In the genomic region with DNA sequence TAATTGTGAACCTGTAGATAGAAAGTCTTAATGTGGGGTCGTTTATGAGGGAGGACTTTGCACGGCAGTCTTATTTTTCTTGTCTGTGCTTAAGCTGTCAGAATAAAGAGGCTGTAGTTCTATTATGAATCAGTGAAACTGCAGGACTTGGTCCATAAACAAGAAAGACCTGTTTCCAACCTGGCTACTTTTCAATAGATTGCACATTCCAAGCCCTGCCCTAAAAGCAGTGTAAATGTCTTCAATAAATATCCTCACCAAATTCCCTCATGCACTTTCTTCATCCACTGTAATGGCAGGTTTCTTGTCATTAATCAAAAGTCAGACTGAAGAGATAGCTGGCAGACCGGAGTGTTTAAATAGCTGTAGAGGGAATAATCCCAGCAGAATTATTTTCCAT, we compare ENCODE assay signal across 27 mouse cellular contexts.
A peak's percentile ranks its signal among the peaks of the same experiment; 100 is the strongest.
DNase-seq lines count a peak whose midpoint lies in the region; ATAC-seq lines count a peak whose summit lies in the region.
"Had no signal": no experiment of that assay in that cellular context is flagged by ENCODE, and none has a peak within 500 bp of the region (broad histone marks: within the 10 kb centered on the region; RNA-seq: fewer than 3 reads in every experiment).

No protein-coding gene starts in this region.

- H3K4me3 ChIP-seq in lung, embryonic 16.5 days (ENCODE audit: low read length), result no peak overlapping the region
- H3K4me3 ChIP-seq in embryonic facial prominence, embryonic 14.5 days (ENCODE audit: low read depth, low read length), result no peak overlapping the region
- no peak overlapping the region for H3K4me3 ChIP-seq in stomach, embryonic 15.5 days (replicated peaks)
- H3K4me3 ChIP-seq in kidney, embryonic 15.5 days (replicated peaks), result no peak overlapping the region
- H3K4me3 ChIP-seq: gastrocnemius, adult 2 months; heart, adult 2 months; heart, embryonic 12.5 days; hindbrain, embryonic 13.5 days; limb, embryonic 15.5 days; liver, embryonic 13.5 days; midbrain, embryonic 10.5 days; myocyte; neural tube, embryonic 12.5 days had no signal

- WGBS in lung, embryonic 16.5 days, result 32% methylated on average over 3 of the region's 3 CpGs
- WGBS in embryonic facial prominence, embryonic 14.5 days, result 53% methylated on average over 3 of the region's 3 CpGs
- 26% methylated on average over 3 of the region's 3 CpGs for WGBS in stomach, embryonic 15.5 days
- 51% methylated on average over 3 of the region's 3 CpGs for WGBS in kidney, embryonic 15.5 days

- no peak overlapping the region for H3K9ac ChIP-seq in lung, embryonic 16.5 days (ENCODE audit: low read length)
- H3K9ac ChIP-seq in embryonic facial prominence, embryonic 14.5 days (ENCODE audit: low read depth, low read length), result no peak overlapping the region
- H3K9ac ChIP-seq in stomach, embryonic 15.5 days, result no peak overlapping the region
- H3K9ac ChIP-seq in kidney, embryonic 15.5 days, result no peak overlapping the region
- H3K9ac ChIP-seq: heart, embryonic 12.5 days; hindbrain, embryonic 13.5 days; limb, embryonic 15.5 days; liver, embryonic 13.5 days; neural tube, embryonic 12.5 days had no signal

- 0 out of 2 replicates have a peak, but pooled peaks have one; percentile 41 for ATAC-seq in lung, embryonic 16.5 days (ENCODE audit: low read depth)
- ATAC-seq in embryonic facial prominence, embryonic 14.5 days (ENCODE audit: low read depth), result peak; percentile 65; the same call in 1 of the 2 replicates
- peak; percentile 58; the same call in 1 of the 2 replicates for ATAC-seq in stomach, embryonic 15.5 days (ENCODE audit: insufficient read depth, low FRiP score, low read depth)
- ATAC-seq in kidney, embryonic 15.5 days (replicated peaks; ENCODE audit: low FRiP score), result no peak
- ATAC-seq: forebrain, embryonic 16.5 days had no signal

- H3K4me2 ChIP-seq in lung, embryonic 16.5 days (ENCODE audit: low read depth, low read length), result no peak overlapping the region
- no peak overlapping the region for H3K4me2 ChIP-seq in embryonic facial prominence, embryonic 14.5 days (ENCODE audit: low read depth, low read length)
- H3K4me2 ChIP-seq in stomach, embryonic 15.5 days, result no peak overlapping the region
- no peak overlapping the region for H3K4me2 ChIP-seq in kidney, embryonic 15.5 days
- H3K4me2 ChIP-seq: heart, embryonic 12.5 days; hindbrain, embryonic 13.5 days; limb, embryonic 15.5 days; liver, embryonic 13.5 days; neural tube, embryonic 12.5 days had no signal

- no peaks in the 10 kb centered on the region for H3K36me3 ChIP-seq in lung, embryonic 16.5 days (ENCODE audit: control insufficient read depth, insufficient read depth, low read length)
- H3K36me3 ChIP-seq in embryonic facial prominence, embryonic 14.5 days (ENCODE audit: control insufficient read depth, insufficient read depth, low read length), result no peaks in the 10 kb centered on the region
- no peaks in the 10 kb centered on the region for H3K36me3 ChIP-seq in stomach, embryonic 15.5 days
- H3K36me3 ChIP-seq in kidney, embryonic 15.5 days, result no peaks in the 10 kb centered on the region
- H3K36me3 ChIP-seq: heart, embryonic 12.5 days; hindbrain, embryonic 13.5 days; limb, embryonic 15.5 days; liver, embryonic 13.5 days; midbrain, embryonic 10.5 days; neural tube, embryonic 12.5 days had no signal

- no peaks in the 10 kb centered on the region for H3K9me3 ChIP-seq in lung, embryonic 16.5 days (ENCODE audit: control insufficient read depth, low read length)
- no peaks in the 10 kb centered on the region for H3K9me3 ChIP-seq in embryonic facial prominence, embryonic 14.5 days (ENCODE audit: control insufficient read depth, low read length)
- no peaks in the 10 kb centered on the region for H3K9me3 ChIP-seq in stomach, embryonic 15.5 days
- H3K9me3 ChIP-seq in kidney, embryonic 15.5 days (replicated peaks), result no peaks in the 10 kb centered on the region
- H3K9me3 ChIP-seq: heart, embryonic 12.5 days; hindbrain, embryonic 13.5 days; limb, embryonic 15.5 days; liver, embryonic 13.5 days; midbrain, embryonic 10.5 days; neural tube, embryonic 12.5 days had no signal

- DNase-seq in lung, postnatal 4 days, result no peak
- peak; percentile 65 for DNase-seq in embryonic facial prominence, embryonic 14.5 days (ENCODE audit: low spot score)
- DNase-seq in fat pad, adult 2 months (ENCODE audit: extremely low read depth, low read depth, low spot score), result peak; percentile 11
- DNase-seq in adrenal gland, adult 2 months, result no peak
- DNase-seq: B cell, adult 2 months; cerebellum, adult 2 months; cerebellum, postnatal 14 days; gastrocnemius, adult 2 months; gastrocnemius, postnatal 36 days; heart, adult 2 months; heart, postnatal 4 days; kidney, adult 2 months; liver, embryonic 13.5 days; lung, adult 2 months; thymus, adult 18-20 months; thymus, postnatal 25 days had no signal

- peak overlapping the region; percentile 12; the same call in 1 of the 2 replicates for H3K27ac ChIP-seq in lung, embryonic 16.5 days (ENCODE audit: low read length)
- H3K27ac ChIP-seq in embryonic facial prominence, embryonic 14.5 days (replicated peaks; ENCODE audit: low read depth, low read length), result no peak overlapping the region
- no peak overlapping the region for H3K27ac ChIP-seq in stomach, embryonic 15.5 days
- no peak overlapping the region for H3K27ac ChIP-seq in kidney, embryonic 15.5 days
- H3K27ac ChIP-seq: gastrocnemius, adult 2 months; heart, adult 2 months; hindbrain, embryonic 13.5 days; kidney, postnatal 0 days; limb, embryonic 15.5 days; liver, embryonic 13.5 days; midbrain, embryonic 10.5 days; neural tube, embryonic 12.5 days had no signal

- no peaks in the 10 kb centered on the region for H3K4me1 ChIP-seq in lung, embryonic 16.5 days (replicated peaks; ENCODE audit: control insufficient read depth, insufficient read depth, low read length)
- H3K4me1 ChIP-seq in embryonic facial prominence, embryonic 14.5 days (ENCODE audit: control insufficient read depth, insufficient read depth, low read length), result no peaks in the 10 kb centered on the region
- H3K4me1 ChIP-seq in stomach, embryonic 15.5 days, result no peaks in the 10 kb centered on the region
- no peaks in the 10 kb centered on the region for H3K4me1 ChIP-seq in kidney, embryonic 15.5 days
- H3K4me1 ChIP-seq: heart, embryonic 12.5 days; hindbrain, embryonic 13.5 days; limb, embryonic 15.5 days; liver, embryonic 13.5 days; midbrain, embryonic 10.5 days; neural tube, embryonic 12.5 days had no signal

- H3K27me3 ChIP-seq in lung, embryonic 16.5 days (ENCODE audit: control insufficient read depth, insufficient read depth, low read depth, low read length), result no peaks in the 10 kb centered on the region
- H3K27me3 ChIP-seq in embryonic facial prominence, embryonic 14.5 days (replicated peaks; ENCODE audit: control insufficient read depth, insufficient read depth, low read length), result no peaks in the 10 kb centered on the region
- H3K27me3 ChIP-seq in stomach, embryonic 15.5 days (replicated peaks), result no peaks in the 10 kb centered on the region
- H3K27me3 ChIP-seq in kidney, embryonic 15.5 days, result no peaks in the 10 kb centered on the region
- H3K27me3 ChIP-seq: heart, embryonic 12.5 days; hindbrain, embryonic 13.5 days; limb, embryonic 15.5 days; liver, embryonic 13.5 days; neural tube, embryonic 12.5 days had no signal

Comparison
In these comparisons a context has a peak if more than half of its experiments do, and no peak if none do; other contexts are left out.
1. DNase-seq: peak in embryonic facial prominence, embryonic 14.5 days (single experiment) and fat pad, adult 2 months (single experiment); none in lung, postnatal 4 days (0 of 2) and adrenal gland, adult 2 months (single experiment).